Mouse (Mus musculus): Measurements from ENCODE around the gene Sept14. TPM values are rescaled to one million over a fixed set of nuclear protein-coding genes. Genes with fewer than 3 reads are reported as not detected.

Gene Sept14
- not detected in 2 replicates for polyA plus RNA-seq (2011; ENCODE audit: insufficient read depth, insufficient read length, low read depth, missing spikeins)

GRCm38 (mm10) chr5:129708412-129708811 lies at the start of gene Sept14:
Gene Sept14 (minus strand): TSS chr5:129708512.
- H3K9me3 ChIP-seq (replicated peaks; ENCODE audit: control insufficient read depth, insufficient read depth, low read length, poor library complexity, severe bottlenecking) = no peaks in the 10 kb centered on the region
- H3K4me1 ChIP-seq (ENCODE audit: control insufficient read depth, insufficient read depth, low read length) = no peaks in the 10 kb centered on the region
- TF ChIP-seq POLR2A (IDR thresholded peaks at IDR 0.05; ENCODE audit: insufficient read depth, low read length) (no peak), CTCF (IDR thresholded peaks at IDR 0.05; ENCODE audit: low read depth, low read length) (no peak), EP300 (IDR thresholded peaks at IDR 0.05; ENCODE audit: insufficient read depth, low read depth, low read length) (no peak)
- no peak within 1 kb of the TSS for H3K27ac ChIP-seq (ENCODE audit: insufficient read depth, low read length)
- no peak within 1 kb of the TSS for H3K4me3 ChIP-seq (ENCODE audit: low read depth, low read length)
- no peaks in the 10 kb centered on the region for H3K36me3 ChIP-seq (ENCODE audit: control insufficient read depth, insufficient read depth, low read length, poor library complexity, severe bottlenecking)
- H3K27me3 ChIP-seq (ENCODE audit: control insufficient read depth, insufficient read depth, low read length, poor library complexity, severe bottlenecking) = no peaks in the 10 kb centered on the region; the same call in 1 of the 2 replicates
- no peak within 1 kb of the TSS for H3K9ac ChIP-seq (ENCODE audit: low read depth, poor library complexity, severe bottlenecking)

DNA sequence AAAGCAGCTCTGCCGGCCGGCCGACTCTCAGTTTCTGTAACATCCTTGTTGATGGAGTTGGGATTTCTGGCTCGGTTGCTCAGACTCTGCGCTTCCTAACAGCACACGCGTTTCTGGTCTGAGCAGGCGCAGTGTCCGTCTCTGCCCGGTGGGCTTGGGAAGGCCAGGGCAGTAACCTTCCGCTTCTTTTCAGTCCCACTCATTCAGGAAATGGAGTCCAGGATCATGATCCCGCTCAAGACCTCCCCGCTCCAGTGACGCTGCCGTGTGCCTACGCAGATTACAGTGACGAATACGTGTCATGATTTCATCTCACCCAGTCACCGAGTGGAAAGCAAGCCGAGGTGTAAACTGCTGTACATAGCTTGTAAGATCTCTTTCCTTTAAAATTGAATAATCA lies 48.6 kb upstream of the Sept14 start:
- peaks cover 2% of the 10 kb centered on the region for H3K4me1 ChIP-seq (ENCODE audit: control insufficient read depth, insufficient read depth, low read length)
- H3K9ac ChIP-seq (ENCODE audit: low read depth, poor library complexity, severe bottlenecking) = 0 out of 2 replicates have a peak overlapping the region, but pooled peaks have one; percentile 1
- peak overlapping the region; percentile 8; the same call in 1 of the 2 replicates for H3K27ac ChIP-seq (ENCODE audit: insufficient read depth, low read length)
- H3K27me3 ChIP-seq (ENCODE audit: control insufficient read depth, insufficient read depth, low read length, poor library complexity, severe bottlenecking) = no peaks in the 10 kb centered on the region
- TF ChIP-seq POLR2A (IDR thresholded peaks at IDR 0.05; ENCODE audit: insufficient read depth, low read length) (no peak), CTCF (IDR thresholded peaks at IDR 0.05; ENCODE audit: low read depth, low read length) (no peak), EP300 (IDR thresholded peaks at IDR 0.05; ENCODE audit: insufficient read depth, low read depth, low read length) (no peak)
- peak overlapping the region; percentile 36 for H3K4me3 ChIP-seq (ENCODE audit: low read depth, low read length)
- H3K36me3 ChIP-seq (ENCODE audit: control insufficient read depth, insufficient read depth, low read length, poor library complexity, severe bottlenecking) = no peaks in the 10 kb centered on the region
- H3K9me3 ChIP-seq (replicated peaks; ENCODE audit: control insufficient read depth, insufficient read depth, low read length, poor library complexity, severe bottlenecking) = no peaks in the 10 kb centered on the region

- Histone ChIP-seq H3K36me3 (ENCODE audit: control insufficient read depth, insufficient read depth, low read length, poor library complexity, severe bottlenecking) (no peaks in the 10 kb centered on the region), H3K4me1 (ENCODE audit: control insufficient read depth, insufficient read depth, low read length) (no peaks in the 10 kb centered on the region), H3K27ac (ENCODE audit: insufficient read depth, low read length) (no peak overlapping the region), H3K4me3 (ENCODE audit: low read depth, low read length) (no peak overlapping the region), H3K9ac (ENCODE audit: low read depth, poor library complexity, severe bottlenecking) (no peak overlapping the region), H3K9me3 (replicated peaks; ENCODE audit: control insufficient read depth, insufficient read depth, low read length, poor library complexity, severe bottlenecking) (no peaks in the 10 kb centered on the region), H3K27me3 (ENCODE audit: control insufficient read depth, insufficient read depth, low read length, poor library complexity, severe bottlenecking) (no peaks in the 10 kb centered on the region)
- TF ChIP-seq POLR2A (IDR thresholded peaks at IDR 0.05; ENCODE audit: insufficient read depth, low read length) = no peak
- TF ChIP-seq EP300 (IDR thresholded peaks at IDR 0.05; ENCODE audit: insufficient read depth, low read depth, low read length) = no peak
- no peak for TF ChIP-seq CTCF (IDR thresholded peaks at IDR 0.05; ENCODE audit: low read depth, low read length)
These were observed 35.7 kb upstream of the Sept14 start for GRCm38 (mm10) chr5:129744050-129744449.

DNA sequence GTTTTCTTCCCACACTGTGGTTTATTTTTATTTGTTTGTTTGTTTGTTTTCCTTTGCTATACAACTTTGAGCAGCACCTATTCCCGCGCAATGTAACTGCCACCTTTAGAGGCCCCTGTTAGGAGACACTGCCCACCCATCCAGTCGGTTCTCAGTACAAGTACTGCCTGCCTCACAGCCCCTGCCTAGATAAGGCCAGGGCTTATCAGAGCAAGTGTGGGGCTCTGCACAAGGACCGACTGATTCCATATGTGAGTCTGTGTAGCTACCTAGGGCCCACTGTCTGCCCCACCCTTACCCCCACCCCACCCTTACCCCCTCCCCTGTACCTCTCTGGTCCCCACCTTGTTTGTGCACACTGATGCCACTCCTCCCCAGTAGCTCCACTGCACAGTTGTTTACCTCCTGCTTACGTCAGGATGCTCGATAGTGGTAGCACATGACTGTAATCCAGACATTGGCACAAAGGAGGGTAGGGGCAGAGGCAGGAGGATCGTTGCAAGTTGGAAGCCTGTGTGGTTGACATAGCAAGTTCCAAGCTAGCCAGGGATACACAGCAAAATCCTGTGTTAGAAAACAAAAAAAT lies 34.7 kb upstream of the Sept14 start:
- no peak overlapping the region for H3K4me3 ChIP-seq (ENCODE audit: low read depth, low read length)
- no peaks in the 10 kb centered on the region for H3K9me3 ChIP-seq (replicated peaks; ENCODE audit: control insufficient read depth, insufficient read depth, low read length, poor library complexity, severe bottlenecking)
- no peaks in the 10 kb centered on the region for H3K4me1 ChIP-seq (ENCODE audit: control insufficient read depth, insufficient read depth, low read length)
- no peaks in the 10 kb centered on the region for H3K27me3 ChIP-seq (ENCODE audit: control insufficient read depth, insufficient read depth, low read length, poor library complexity, severe bottlenecking)
- no peak overlapping the region for H3K27ac ChIP-seq (ENCODE audit: insufficient read depth, low read length)
- TF ChIP-seq POLR2A (IDR thresholded peaks at IDR 0.05; ENCODE audit: insufficient read depth, low read length) = no peak
- TF ChIP-seq CTCF (IDR thresholded peaks at IDR 0.05; ENCODE audit: low read depth, low read length) = no peak
- TF ChIP-seq EP300 (IDR thresholded peaks at IDR 0.05; ENCODE audit: insufficient read depth, low read depth, low read length) = no peak
- H3K36me3 ChIP-seq (ENCODE audit: control insufficient read depth, insufficient read depth, low read length, poor library complexity, severe bottlenecking) = no peaks in the 10 kb centered on the region
- no peak overlapping the region for H3K9ac ChIP-seq (ENCODE audit: low read depth, poor library complexity, severe bottlenecking)

DNA sequence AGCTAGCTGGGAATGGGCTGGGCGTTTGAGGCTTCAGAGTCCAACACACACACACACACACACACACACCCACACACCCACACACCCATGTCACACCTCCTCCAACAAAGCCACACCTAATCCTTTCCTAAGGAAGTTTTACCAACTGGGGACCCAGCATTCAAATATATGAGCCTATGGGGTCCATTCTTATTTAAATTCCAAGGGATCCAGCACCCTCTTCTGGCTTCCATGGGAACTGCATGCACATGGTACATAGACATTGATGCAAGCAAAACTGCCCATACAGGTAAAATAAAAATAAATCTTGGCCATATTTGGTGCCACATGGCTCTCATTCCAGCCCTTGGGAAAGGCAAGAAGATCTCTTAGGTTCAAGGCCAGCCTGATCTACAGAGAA lies 32.7 kb upstream of the Sept14 start:
- H3K4me1 ChIP-seq (ENCODE audit: control insufficient read depth, insufficient read depth, low read length) = no peaks in the 10 kb centered on the region
- no peaks in the 10 kb centered on the region for H3K36me3 ChIP-seq (ENCODE audit: control insufficient read depth, insufficient read depth, low read length, poor library complexity, severe bottlenecking)
- H3K27ac ChIP-seq (ENCODE audit: insufficient read depth, low read length) = no peak overlapping the region
- no peaks in the 10 kb centered on the region for H3K9me3 ChIP-seq (replicated peaks; ENCODE audit: control insufficient read depth, insufficient read depth, low read length, poor library complexity, severe bottlenecking)
- no peaks in the 10 kb centered on the region for H3K27me3 ChIP-seq (ENCODE audit: control insufficient read depth, insufficient read depth, low read length, poor library complexity, severe bottlenecking)
- no peak for TF ChIP-seq EP300 (IDR thresholded peaks at IDR 0.05; ENCODE audit: insufficient read depth, low read depth, low read length)
- no peak for TF ChIP-seq CTCF (IDR thresholded peaks at IDR 0.05; ENCODE audit: low read depth, low read length)
- no peak for TF ChIP-seq POLR2A (IDR thresholded peaks at IDR 0.05; ENCODE audit: insufficient read depth, low read length)
- H3K9ac ChIP-seq (ENCODE audit: low read depth, poor library complexity, severe bottlenecking) = no peak overlapping the region
- no peak overlapping the region for H3K4me3 ChIP-seq (ENCODE audit: low read depth, low read length)

DNA sequence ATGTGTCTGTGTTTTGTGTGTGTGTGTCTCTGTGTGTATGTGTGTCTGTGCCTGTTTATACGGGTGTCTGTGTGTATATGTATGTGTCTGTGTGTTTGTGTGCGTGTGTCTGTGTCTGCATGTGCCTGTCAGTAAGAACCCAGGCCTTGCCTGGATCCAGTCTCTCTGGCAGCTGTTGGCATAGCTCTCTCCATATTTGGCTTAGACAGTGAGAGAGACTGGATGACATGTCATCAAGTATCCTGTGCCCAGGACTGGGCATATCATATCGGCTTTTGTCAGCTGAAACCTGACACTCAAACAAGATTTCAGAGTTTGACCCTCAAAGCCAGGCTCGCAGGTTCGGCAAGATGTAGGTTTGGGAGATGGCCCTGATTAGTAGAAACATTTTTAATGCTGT lies 22.7 kb upstream of the Sept14 start:
- Histone ChIP-seq H3K9me3 (replicated peaks; ENCODE audit: control insufficient read depth, insufficient read depth, low read length, poor library complexity, severe bottlenecking) (no peaks in the 10 kb centered on the region), H3K4me1 (ENCODE audit: control insufficient read depth, insufficient read depth, low read length) (peaks cover 4% of the 10 kb centered on the region), H3K4me3 (ENCODE audit: low read depth, low read length) (no peak overlapping the region), H3K36me3 (ENCODE audit: control insufficient read depth, insufficient read depth, low read length, poor library complexity, severe bottlenecking) (no peaks in the 10 kb centered on the region), H3K9ac (ENCODE audit: low read depth, poor library complexity, severe bottlenecking) (no peak overlapping the region), H3K27me3 (ENCODE audit: control insufficient read depth, insufficient read depth, low read length, poor library complexity, severe bottlenecking) (no peaks in the 10 kb centered on the region), H3K27ac (ENCODE audit: insufficient read depth, low read length) (no peak overlapping the region)
- TF ChIP-seq EP300 (IDR thresholded peaks at IDR 0.05; ENCODE audit: insufficient read depth, low read depth, low read length) (no peak), CTCF (IDR thresholded peaks at IDR 0.05; ENCODE audit: low read depth, low read length) (no peak), POLR2A (IDR thresholded peaks at IDR 0.05; ENCODE audit: insufficient read depth, low read length) (no peak)
